Mouse (Mus musculus) megakaryocyte-erythroid progenitor cell, adult 5 weeks (primary cell): Measurements from ENCODE around the gene Igsf1. TPM values are rescaled to one million over a fixed set of nuclear protein-coding genes. Genes with fewer than 3 reads are reported as not detected.

ENCODE experiments used
- polyA plus RNA-seq: library from polyadenylated mRNA; stranded (reverse); fragments of >175 nt; gene quantifications from 2 replicates; pipeline ENCODE4 v1.2.3, GENCODE M21; 2012

Igsf1 gene
- not detected in 2 replicates for polyA plus RNA-seq

GRCm38 (mm10) chrX:49797213-49798019 is at the start of gene Igsf1:
Gene Igsf1 (minus strand): TSS chrX:49797749.

GRCm38 (mm10) chrX:49734959-49735358 is 62.6 kb downstream of the Igsf1 start, which contains the start of gene Olfr1321:
Gene Olfr1321 (minus strand): TSS chrX:49735059.

Other genes with a start within 250 kb of the Igsf1 start
- gene Olfr1320, start 125.4 kb downstream of the Igsf1 start, polyA plus RNA-seq, result not detected in 2 replicates
- not detected in 2 replicates for gene Olfr1321, start 62.7 kb downstream of the Igsf1 start, polyA plus RNA-seq
- not detected in 2 replicates for gene Olfr1322, start 93.7 kb upstream of the Igsf1 start, polyA plus RNA-seq
- gene Olfr1323, start 221.6 kb upstream of the Igsf1 start, polyA plus RNA-seq, result not detected in 2 replicates